Mouse (Mus musculus): Measurements from ENCODE around the gene Gal3st4.

- TF ChIP-seq POLR2A (IDR thresholded peaks at IDR 0.05; ENCODE audit: extremely low read depth, insufficient read depth, low read length) (no peak), CTCF (IDR thresholded peaks at IDR 0.05; ENCODE audit: extremely low read depth, insufficient read depth, low read length) (no peak)
Measured at GRCm38 (mm10) chr5:138283540-138283939, 10.9 kb upstream of the Gal3st4 start.
